Mouse (Mus musculus) testis, postnatal 10 days (tissue): ENCODE data around the gene Pla2g12b.

ENCODE experiments used
- DNase-seq: peaks from one replicate; pipeline ENCODE4 v3.0.0; 2021; ENCODE audit warnings: low spot score

Gene Pla2g12b

GRCm38 (mm10) chr10:59466626-59467025 is 63.2 kb downstream of the Pla2g12b start:
- DNase-seq = no peak

GRCm38 (mm10) chr10:59467297-59467696 is 63.8 kb downstream of the Pla2g12b start:
- DNase-seq = no peak

GRCm38 (mm10) chr10:59470451-59470850 is 67.0 kb downstream of the Pla2g12b start:
- DNase-seq = no peak
